Mouse (Mus musculus) heart, embryonic 10.5 days (tissue): ENCODE results near the gene Cyp2d26. TPM values are rescaled to one million over a fixed set of nuclear protein-coding genes. Genes with fewer than 3 reads are reported as not detected.

Source experiments
- microRNA-seq: library from miRNA; unstranded; fragments of <30 nt; microRNA quantifications from one replicate; pipeline ENCODE4, GENCODE M21; 2017
- polyA plus RNA-seq: library from polyadenylated mRNA; unstranded; fragments of >200 nt; fragmentation: Nextera tagmentation; extraction: Ambion mirVana; gene quantifications from 2 replicates; pipeline ENCODE4 v1.2.1, GENCODE M21; 2016

Cyp2d26 gene
- polyA plus RNA-seq, 1 experiment from 2014 or later, result 0.08 TPM

Small RNA genes within 50 kb of the gene (microRNA-seq; reads per million reads assigned to microRNA genes)
- not detected for gene Gm27618

Other genes with a start within 250 kb of the Cyp2d26 start
- not detected in 2 replicates for gene Cyp2d12, start 239.2 kb downstream of the Cyp2d26 start, polyA plus RNA-seq
- gene Cyp2d34, start 173.3 kb downstream of the Cyp2d26 start, polyA plus RNA-seq, result not detected in 2 replicates
- not detected in 2 replicates for gene Cyp2d40, start 30.1 kb downstream of the Cyp2d26 start, polyA plus RNA-seq
- gene Tcf20, start 193.6 kb upstream of the Cyp2d26 start, polyA plus RNA-seq, result 4.0 and 6.0 TPM in 2 replicates
- gene Nfam1, start 239.0 kb upstream of the Cyp2d26 start, polyA plus RNA-seq, result 2.0 and 3.4 TPM in 2 replicates